Mouse (Mus musculus): ENCODE measurements around the gene Pde10a. TPM values are rescaled to one million over a fixed set of nuclear protein-coding genes. Genes with fewer than 3 reads are reported as not detected.

The Pde10a gene
- total and polyA plus RNA-seq, 2 experiments from 2014 or later: 1.5 to 3.0 TPM

- ATAC-seq (ENCODE audit: insufficient read depth, low read depth) (no peak), DNase-seq (ENCODE audit: low spot score) (no peak)
- Histone ChIP-seq H3K9me3 (replicated peaks; ENCODE audit: control insufficient read depth, low read length) (no peaks in the 10 kb centered on the region), H3K36me3 (replicated peaks; ENCODE audit: control insufficient read depth, insufficient read depth, low read length) (no peaks in the 10 kb centered on the region), H3K27me3 (ENCODE audit: control insufficient read depth, insufficient read depth, low read length) (no peaks in the 10 kb centered on the region), H3K27ac (ENCODE audit: low read depth) (no peak overlapping the region), H3K4me1 (ENCODE audit: control insufficient read depth, insufficient read depth) (no peaks in the 10 kb centered on the region), H3K4me2 (ENCODE audit: low read depth, low read length) (no peak overlapping the region), H3K4me3 (ENCODE audit: low read depth, low read length) (no peak overlapping the region), H3K9ac (replicated peaks; ENCODE audit: low read depth, low read length) (no peak overlapping the region)
- WGBS: 84% methylated on average over 7 of the region's 7 CpGs
- TF ChIP-seq CTCF (IDR thresholded peaks at IDR 0.05; ENCODE audit: low read depth) (no peak), EP300 (IDR thresholded peaks at IDR 0.05; ENCODE audit: low read depth) (no peak)
Measured at GRCm38 (mm10) chr17:8843941-8844340, 318.8 kb downstream of the Pde10a start.

- Histone ChIP-seq H3K4me3 (ENCODE audit: low read depth, low read length) (no peak overlapping the region), H3K36me3 (replicated peaks; ENCODE audit: control insufficient read depth, insufficient read depth, low read length) (no peaks in the 10 kb centered on the region), H3K9me3 (replicated peaks; ENCODE audit: control insufficient read depth, low read length) (no peaks in the 10 kb centered on the region), H3K4me2 (ENCODE audit: low read depth, low read length) (no peak overlapping the region), H3K27ac (ENCODE audit: low read depth) (no peak overlapping the region), H3K27me3 (ENCODE audit: control insufficient read depth, insufficient read depth, low read length) (no peaks in the 10 kb centered on the region), H3K9ac (replicated peaks; ENCODE audit: low read depth, low read length) (no peak overlapping the region), H3K4me1 (ENCODE audit: control insufficient read depth, insufficient read depth) (no peaks in the 10 kb centered on the region)
- WGBS: 66% methylated on average over 6 of the region's 6 CpGs
- ATAC-seq (ENCODE audit: insufficient read depth, low read depth) (no peak), DNase-seq (ENCODE audit: low spot score) (no peak)
- no peak for TF ChIP-seq CTCF (IDR thresholded peaks at IDR 0.05; ENCODE audit: low read depth)
- TF ChIP-seq EP300 (IDR thresholded peaks at IDR 0.05; ENCODE audit: low read depth): no peak
Measured at GRCm38 (mm10) chr17:8846506-8846905, 321.3 kb downstream of the Pde10a start.

GRCm38 (mm10) chr17:8847558-8847957 is 322.4 kb downstream of the Pde10a start:
- 20% methylated on average over 7 of the region's 7 CpGs for WGBS
- Histone ChIP-seq H3K36me3 (replicated peaks; ENCODE audit: control insufficient read depth, insufficient read depth, low read length) (no peaks in the 10 kb centered on the region), H3K4me2 (ENCODE audit: low read depth, low read length) (no peak overlapping the region), H3K27me3 (ENCODE audit: control insufficient read depth, insufficient read depth, low read length) (no peaks in the 10 kb centered on the region), H3K27ac (ENCODE audit: low read depth) (no peak overlapping the region), H3K4me1 (ENCODE audit: control insufficient read depth, insufficient read depth) (no peaks in the 10 kb centered on the region), H3K4me3 (ENCODE audit: low read depth, low read length) (no peak overlapping the region), H3K9me3 (replicated peaks; ENCODE audit: control insufficient read depth, low read length) (no peaks in the 10 kb centered on the region), H3K9ac (replicated peaks; ENCODE audit: low read depth, low read length) (no peak overlapping the region)
- ATAC-seq (ENCODE audit: insufficient read depth, low read depth) (peak; percentile 74), DNase-seq (ENCODE audit: low spot score) (peak; percentile 45)
- TF ChIP-seq EP300 (IDR thresholded peaks at IDR 0.05; ENCODE audit: low read depth): no peak
- TF ChIP-seq CTCF (IDR thresholded peaks at IDR 0.05; ENCODE audit: low read depth): no peak

GRCm38 (mm10) chr17:8851846-8852245 is 326.7 kb downstream of the Pde10a start:
- Histone ChIP-seq H3K4me3 (ENCODE audit: low read depth, low read length) (no peak overlapping the region), H3K36me3 (replicated peaks; ENCODE audit: control insufficient read depth, insufficient read depth, low read length) (no peaks in the 10 kb centered on the region), H3K27me3 (ENCODE audit: control insufficient read depth, insufficient read depth, low read length) (no peaks in the 10 kb centered on the region), H3K27ac (ENCODE audit: low read depth) (no peak overlapping the region), H3K4me2 (ENCODE audit: low read depth, low read length) (no peak overlapping the region), H3K9me3 (replicated peaks; ENCODE audit: control insufficient read depth, low read length) (no peaks in the 10 kb centered on the region), H3K9ac (replicated peaks; ENCODE audit: low read depth, low read length) (no peak overlapping the region), H3K4me1 (ENCODE audit: control insufficient read depth, insufficient read depth) (peaks cover 17% of the 10 kb centered on the region)
- WGBS: 83% methylated on average over 6 of the region's 6 CpGs
- ATAC-seq (ENCODE audit: insufficient read depth, low read depth) (no peak), DNase-seq (ENCODE audit: low spot score) (no peak)
- no peak for TF ChIP-seq CTCF (IDR thresholded peaks at IDR 0.05; ENCODE audit: low read depth)
- TF ChIP-seq EP300 (IDR thresholded peaks at IDR 0.05; ENCODE audit: low read depth): no peak

GRCm38 (mm10) chr17:8856430-8857371 is 331.5 kb downstream of the Pde10a start:
- Histone ChIP-seq H3K4me2 (ENCODE audit: low read depth, low read length) (peak overlapping the region; percentile 38), H3K9ac (replicated peaks; ENCODE audit: low read depth, low read length) (no peak overlapping the region), H3K4me1 (ENCODE audit: control insufficient read depth, insufficient read depth) (peaks cover 18% of the 10 kb centered on the region), H3K27me3 (ENCODE audit: control insufficient read depth, insufficient read depth, low read length) (no peaks in the 10 kb centered on the region), H3K27ac (ENCODE audit: low read depth) (no peak overlapping the region; the same call in 1 of the 2 replicates), H3K9me3 (replicated peaks; ENCODE audit: control insufficient read depth, low read length) (no peaks in the 10 kb centered on the region), H3K4me3 (ENCODE audit: low read depth, low read length) (peak overlapping the region; percentile 12; the same call in 1 of the 2 replicates), H3K36me3 (replicated peaks; ENCODE audit: control insufficient read depth, insufficient read depth, low read length) (no peaks in the 10 kb centered on the region)
- peak; percentile 59; the same call in 1 of the 2 replicates for ATAC-seq (ENCODE audit: insufficient read depth, low read depth)
- no peak for TF ChIP-seq CTCF (IDR thresholded peaks at IDR 0.05; ENCODE audit: low read depth)
- 37% methylated on average over 22 of the region's 22 CpGs for WGBS
- peak; percentile 27 for DNase-seq (ENCODE audit: low spot score)

Data from heart, postnatal 0 days (tissue).